Mouse (Mus musculus): ENCODE measurements around the gene Hemgn.

The Hemgn gene

DNA sequence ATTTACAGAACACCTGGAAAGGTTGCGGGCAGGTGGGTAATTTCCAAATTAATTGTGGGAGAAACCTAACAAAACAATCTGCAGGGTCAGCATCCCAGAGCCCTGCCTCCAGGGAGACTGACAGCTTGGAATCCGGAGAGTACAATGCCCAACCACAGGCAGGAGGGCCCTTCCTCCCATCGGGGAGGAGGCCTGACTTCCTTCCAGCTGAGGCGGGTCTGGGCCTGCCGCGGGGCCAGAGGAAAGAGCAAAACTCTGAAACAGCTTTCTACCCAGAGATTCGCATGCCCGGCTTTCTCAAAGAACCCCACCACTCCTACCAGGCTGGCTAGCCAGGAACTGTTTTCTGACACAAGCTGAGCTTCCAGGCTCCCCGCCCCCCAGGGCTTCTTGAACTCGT lies 60.3 kb downstream of the Hemgn start:
- DNase-seq: no peak

DNA sequence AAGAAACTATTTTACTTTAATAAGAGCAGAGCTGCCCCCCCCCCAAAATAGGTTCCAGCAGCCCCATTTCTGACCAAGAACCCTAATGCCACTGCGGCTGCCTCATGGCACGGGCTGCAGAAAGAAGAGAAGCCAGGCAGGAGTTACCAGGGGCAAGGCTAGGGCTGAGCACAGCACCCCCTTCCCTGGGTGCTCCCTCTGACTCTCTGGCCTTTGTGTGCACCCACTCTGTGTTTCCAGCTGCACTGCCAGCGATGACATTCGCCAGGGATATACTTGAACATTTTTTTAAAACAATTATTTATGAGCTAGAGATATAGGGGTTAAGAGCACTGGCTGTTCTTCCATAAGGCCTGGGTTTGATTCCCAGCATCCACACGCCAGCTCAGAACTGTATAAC lies 63.8 kb downstream of the Hemgn start:
- DNase-seq: no peak

DNA sequence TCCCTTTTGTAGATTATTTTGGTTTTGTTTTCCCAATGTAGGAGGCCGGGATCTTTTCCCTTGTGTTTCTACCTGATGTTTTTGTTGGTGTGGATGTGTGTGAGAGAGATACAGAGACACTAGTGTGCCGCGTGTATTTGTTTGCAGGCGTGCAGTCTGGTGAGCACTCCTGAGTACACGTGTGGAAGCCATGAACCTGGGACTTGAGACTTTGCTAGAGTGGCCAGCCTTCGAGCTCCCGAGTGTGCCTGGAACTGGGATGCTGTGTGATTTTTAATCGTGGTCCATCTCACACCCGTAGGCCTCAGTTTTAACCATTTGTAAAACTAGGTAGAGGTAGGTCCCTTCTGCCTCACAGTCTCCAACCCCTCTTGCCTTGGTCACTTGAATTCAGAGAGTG lies 64.4 kb downstream of the Hemgn start:
- no peak for DNase-seq

DNA sequence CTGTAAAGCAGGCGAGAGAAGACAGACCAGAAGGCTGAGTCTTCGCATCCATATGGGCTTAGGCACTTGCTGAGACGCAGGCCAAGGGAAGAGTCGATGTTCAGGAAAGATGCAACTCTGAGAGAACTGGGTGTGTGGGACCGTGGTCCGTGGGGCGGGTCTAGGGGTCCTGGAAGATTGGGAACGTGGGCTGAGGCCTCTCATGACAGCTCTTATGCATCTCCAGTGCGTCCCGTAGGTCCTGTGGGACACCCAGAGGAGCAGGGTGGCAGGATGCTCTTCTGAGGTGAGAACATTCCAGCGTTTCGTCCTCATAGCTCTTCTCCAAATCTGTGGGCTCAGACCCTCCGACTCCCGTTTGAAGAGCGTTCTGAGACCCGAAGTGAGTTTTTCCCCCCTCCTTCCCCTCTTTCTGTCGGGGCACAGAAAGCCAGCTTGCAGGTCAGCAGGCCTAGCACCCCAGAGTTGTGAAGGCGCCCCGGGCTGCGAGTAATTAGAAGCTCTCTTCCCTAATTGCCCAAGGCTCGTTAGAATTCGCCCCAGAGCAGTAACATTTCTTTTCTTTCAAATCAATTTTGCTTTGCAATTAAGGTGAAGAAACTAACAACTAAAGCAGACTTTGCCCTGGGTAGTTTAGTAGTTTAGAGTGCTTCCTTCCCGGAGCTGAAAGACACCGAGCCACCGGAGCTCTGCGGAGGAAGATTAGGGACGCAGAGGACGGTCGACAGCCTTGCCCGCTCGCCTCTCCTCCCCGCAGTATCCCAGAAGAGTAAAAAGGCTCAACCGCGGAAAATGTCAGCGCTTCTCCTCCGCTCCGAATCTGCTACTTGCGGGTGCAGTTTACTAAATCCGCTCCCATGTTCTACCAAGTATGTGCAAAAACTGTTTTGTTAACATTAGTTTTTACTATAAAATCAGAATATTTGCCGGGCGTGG lies 65.5 kb downstream of the Hemgn start:
- DNase-seq: no peak

DNA sequence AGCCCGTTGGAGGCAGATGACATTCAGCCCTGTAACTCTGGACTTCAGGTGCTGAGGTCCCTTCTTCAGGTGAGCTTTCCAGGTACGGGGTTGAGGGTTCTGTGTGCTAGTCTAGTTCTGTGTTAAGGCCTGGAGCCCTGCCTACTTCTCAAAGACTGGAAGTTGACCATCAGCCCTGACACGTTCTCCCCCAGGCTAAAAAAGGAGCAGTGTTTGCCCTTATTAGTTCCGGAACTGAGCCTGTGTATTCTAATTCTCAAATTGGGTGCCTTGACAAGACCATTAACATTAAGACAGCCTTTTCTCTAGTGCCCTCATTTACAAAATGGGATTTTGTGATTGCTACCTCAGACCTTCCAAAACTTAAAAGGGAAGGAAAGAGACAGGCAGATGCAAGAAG lies 66.2 kb downstream of the Hemgn start:
- DNase-seq: no peak

DNA sequence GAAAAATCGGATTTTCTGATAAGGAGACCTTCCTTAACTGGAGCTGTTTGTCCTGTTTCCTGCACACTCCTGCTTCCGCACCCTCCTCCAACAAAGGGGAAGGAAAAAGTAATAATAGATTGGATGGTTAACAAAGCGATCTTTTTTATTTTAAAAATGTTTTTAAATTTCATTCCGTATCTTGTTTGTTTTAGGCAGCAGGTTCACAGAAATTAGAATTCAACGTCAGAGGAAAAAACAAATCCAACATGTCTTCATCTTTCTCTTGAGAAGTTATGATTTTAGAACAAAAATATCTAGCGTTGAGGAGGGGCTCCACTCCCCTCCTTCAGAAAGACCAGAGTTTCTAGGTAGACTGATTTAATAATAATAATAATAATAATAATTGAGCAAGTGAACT lies 67.1 kb downstream of the Hemgn start:
- no peak for DNase-seq

DNA sequence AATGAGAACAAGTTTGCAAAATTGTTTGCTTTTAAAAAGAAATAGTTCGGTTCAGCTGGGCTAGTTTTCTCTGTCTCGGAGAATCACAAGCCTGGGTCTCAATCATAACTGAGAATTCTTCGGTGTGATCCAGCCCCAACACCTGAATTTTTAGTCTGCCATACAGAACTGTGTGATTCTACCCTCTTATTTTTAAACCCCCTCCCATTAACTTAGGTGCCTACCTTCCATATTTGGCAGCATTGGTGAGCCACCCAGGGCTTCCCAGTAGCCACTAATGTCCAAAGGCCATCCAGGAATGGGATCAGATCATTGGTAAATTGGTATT lies 67.6 kb downstream of the Hemgn start:
- DNase-seq: no peak

DNA sequence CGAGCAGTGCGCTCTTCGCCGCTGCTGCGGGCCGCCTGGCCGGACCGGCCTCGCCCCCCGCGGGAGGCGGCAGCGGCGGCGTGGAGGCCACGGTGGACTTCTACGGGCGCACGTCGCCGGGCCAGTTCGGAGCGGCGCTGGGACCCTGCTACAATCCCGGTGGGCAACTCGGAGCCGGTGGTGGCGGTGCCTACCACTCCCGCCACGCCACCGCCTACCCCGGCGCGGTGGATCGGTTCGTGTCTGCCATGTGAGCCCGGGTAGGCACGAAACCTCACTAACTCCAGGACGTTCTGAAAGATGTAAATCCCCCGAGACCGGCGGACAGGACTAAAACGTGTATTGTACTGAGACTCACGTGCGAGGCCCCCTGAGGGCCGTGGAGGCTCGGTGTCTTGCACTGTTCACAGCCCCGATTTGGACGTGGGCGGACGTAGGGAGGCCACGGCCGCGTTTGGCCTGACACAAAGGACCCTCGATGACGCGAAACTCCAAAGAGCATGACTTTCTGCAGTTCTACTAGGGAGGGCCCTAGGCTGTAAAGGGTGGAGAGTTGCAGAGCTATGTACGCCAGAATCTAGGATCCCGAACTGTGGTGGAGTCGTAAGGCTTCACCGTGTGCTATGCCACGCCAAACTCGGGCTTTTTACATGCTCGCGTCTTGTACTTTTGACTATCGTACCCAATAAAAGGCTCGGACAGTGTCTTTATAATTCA lies 68.1 kb downstream of the Hemgn start:
- no peak for DNase-seq

DNA sequence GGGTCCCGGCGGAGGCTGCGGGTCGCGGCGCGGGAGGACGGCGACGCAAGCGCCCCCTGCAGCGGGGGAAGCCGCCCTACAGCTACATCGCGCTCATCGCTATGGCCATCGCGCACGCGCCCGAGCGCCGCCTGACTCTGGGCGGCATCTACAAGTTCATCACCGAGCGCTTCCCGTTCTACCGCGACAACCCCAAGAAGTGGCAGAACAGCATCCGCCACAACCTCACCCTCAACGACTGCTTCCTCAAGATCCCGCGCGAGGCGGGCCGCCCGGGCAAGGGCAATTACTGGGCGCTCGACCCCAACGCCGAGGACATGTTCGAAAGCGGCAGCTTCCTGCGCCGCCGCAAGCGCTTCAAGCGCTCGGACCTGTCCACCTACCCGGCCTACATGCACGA lies 69.0 kb downstream of the Hemgn start:
- DNase-seq: no peak
